Mouse (Mus musculus) Muller cell, postnatal 12 days (primary cell): ENCODE results near the gene Sycn.
"Not testable (repeated sequence)": the region's sequence is repeated elsewhere in the genome, so short reads cannot be mapped to it uniquely, and the experiment has no call there.

ENCODE experiments used
- DNase-seq: peaks from one replicate; pipeline ENCODE4 v3.0.0-alpha.2; 2015; ENCODE audit errors: inconsistent ontology term

Sycn gene

DNA sequence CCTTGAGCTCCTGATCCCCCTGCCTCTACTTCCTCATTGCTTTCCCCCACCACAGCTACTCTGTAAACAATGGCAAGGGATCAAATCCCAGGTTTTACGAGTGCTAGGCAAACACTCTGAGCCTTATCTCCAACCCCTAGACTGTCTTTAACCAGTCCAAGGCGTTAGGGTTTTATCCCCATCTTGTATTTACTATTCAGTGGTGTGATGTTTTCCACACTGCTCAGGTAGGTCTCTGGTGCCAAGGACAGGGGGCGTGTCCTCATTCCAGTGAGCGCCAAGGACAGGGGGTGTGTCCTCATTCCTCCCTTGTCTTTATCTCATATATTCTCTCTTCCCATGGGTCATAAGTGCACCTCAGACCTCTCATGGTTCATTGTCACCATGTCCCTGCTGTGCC is at the start of gene Sycn:
TSS of gene Sycn (plus strand) at position 360 of the 400 bp plus-strand sequence.
- no peak for DNase-seq

DNA sequence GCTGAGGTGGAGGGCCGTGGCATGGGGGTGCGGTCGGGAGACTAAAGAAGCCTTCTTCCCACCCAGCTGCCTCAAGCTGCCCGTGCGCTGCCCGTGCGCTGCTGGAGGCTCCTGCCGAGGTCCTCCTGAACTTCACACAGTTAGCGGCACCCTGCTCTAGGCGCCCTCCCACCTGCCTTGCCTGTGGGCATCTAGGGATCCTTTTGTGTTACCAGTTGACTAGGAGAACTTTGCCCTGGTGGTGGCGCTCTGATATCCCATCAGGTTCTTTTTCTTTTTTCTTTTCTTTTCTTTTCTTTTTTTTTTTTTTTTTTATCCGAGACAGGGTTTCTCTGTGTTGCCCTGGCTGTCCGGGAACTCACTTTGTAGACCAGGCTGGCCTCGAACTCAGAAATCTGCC is 49.8 kb upstream of the Sycn start:
- no peak for DNase-seq

- no peak for DNase-seq
These were observed 48.4 kb upstream of the Sycn start for GRCm38 (mm10) chr7:28492310-28492709.

- DNase-seq, result no peak
These were observed 45.3 kb upstream of the Sycn start for GRCm38 (mm10) chr7:28495426-28495825.

DNA sequence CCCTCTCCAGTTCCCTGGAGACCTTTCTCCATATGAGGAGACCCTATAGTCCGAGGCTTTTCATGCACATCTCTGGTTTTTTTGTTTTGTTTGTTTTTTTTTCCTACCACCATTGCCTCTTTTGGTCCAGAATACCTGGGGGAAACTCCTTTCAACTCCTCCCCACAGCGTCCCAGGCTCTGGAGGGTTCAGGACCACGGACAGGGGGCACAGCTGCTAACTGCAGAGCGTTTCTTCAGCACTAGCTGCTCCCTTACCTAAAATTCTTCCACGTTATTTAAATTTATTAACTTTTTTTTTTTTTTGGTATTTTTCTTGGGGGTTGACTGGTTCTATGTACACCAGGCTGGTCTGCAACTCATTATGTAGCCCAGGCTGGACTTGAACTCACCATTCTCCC is 35.1 kb upstream of the Sycn start:
- peak; percentile 46 for DNase-seq

DNA sequence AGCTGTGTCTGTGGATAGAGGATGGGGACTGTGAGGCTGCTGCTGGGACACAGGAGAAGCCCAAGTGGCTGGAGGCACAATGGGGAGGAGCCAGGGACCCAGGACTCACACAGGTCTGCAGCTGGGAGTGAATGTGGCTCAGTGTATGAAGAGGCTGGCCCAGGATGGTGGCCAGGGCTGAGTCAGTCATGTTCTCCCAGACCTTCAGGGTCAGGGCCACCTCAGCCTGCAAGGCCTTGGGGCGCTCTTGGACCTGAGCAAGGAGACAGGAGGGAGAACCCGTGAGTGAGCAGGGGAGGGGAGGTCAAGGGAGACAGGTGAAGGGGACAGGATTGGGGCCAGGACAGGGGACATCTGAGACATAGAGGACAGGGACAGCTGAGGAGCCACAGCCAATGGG is 31.6 kb upstream of the Sycn start:
- DNase-seq, result not testable (repeated sequence)

GRCm38 (mm10) chr7:28510405-28510974 is 30.2 kb upstream of the Sycn start, which contains the start of gene Ifnl2:
Gene Ifnl2 (minus strand): TSS chr7:28510455.
- not testable (repeated sequence) for DNase-seq

DNA sequence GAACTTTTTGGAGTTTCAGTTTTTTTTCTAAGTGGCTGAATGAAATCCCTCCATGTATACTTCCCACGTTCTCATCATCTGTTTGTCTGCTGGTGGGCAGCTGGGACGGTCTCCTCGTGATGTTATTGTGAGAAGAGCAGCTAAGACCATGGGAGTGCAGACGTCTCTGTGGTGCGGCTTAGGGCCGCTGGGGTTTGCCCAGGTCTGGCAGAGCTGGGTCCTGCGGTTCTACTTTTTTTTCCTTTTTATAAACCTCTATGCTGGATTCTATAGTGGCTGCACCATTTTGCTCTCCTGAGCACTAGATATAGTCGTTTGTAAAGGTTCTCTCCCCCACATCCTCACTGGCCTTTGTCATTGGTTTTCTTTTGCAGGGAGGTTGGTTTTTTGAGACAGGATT is 29.2 kb upstream of the Sycn start:
- DNase-seq, result no peak

DNA sequence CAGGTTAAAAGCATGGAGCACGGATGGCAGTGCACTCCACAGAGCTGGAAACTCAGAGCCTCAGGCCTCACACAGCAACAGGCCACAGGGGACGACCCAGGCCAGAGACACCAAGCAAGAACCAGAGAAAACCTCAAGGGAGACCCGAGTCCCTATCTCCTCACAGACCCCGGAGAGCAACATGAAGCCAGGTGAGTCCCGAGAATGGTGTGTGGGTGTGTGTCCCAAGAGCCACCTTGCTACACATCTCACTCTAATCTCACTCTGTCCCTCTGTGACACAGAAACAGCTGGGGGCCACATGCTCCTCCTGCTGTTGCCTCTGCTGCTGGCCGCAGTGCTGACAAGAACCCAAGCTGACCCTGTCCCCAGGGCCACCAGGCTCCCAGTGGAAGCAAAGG is 18.1 kb upstream of the Sycn start, which contains the start of gene Ifnl3:
TSS of gene Ifnl3 (plus strand) at position 301 of the 400 bp plus-strand sequence.
- not testable (repeated sequence) for DNase-seq

- peak; percentile 77 for DNase-seq
These were observed 12.6 kb upstream of the Sycn start for GRCm38 (mm10) chr7:28527922-28528719.

DNA sequence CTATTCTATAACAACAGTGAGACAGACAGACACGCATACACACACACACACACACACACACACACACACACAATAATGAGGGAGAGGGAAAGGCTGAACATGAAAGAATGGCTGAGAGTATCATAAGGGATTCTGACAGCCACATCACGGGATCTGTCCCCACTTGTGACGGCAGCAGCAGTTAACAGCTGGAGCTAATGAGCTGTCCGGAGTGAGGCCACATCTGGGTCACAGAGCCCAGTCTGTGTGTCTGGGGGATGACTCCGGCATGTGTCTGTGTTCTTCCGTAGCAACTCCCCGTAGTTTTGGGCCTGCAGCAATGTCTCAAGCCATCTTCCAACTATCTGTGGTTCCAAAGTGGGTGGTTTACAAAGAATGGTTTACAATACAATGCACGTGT is 8.7 kb upstream of the Sycn start:
- no peak for DNase-seq

DNA sequence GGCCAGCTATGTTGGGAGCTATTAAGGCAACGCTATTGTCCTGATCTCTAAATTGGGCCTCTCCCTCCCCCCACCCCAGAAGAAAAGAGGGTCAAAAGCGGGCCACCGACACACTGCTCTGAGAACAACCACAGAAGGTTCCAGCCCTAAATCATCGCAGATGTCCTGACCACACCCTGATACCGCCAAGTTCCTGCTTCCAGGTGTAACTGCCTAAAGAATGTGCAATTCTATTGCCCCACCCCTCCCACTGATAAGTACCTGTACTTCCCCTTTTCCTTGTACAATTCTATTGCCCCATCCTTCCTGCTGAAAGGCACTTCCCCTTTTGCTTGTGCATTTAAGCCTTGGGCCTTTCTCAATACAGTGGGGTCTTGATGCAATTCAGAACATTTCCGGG is 1.8 kb upstream of the Sycn start:
- not testable (repeated sequence) for DNase-seq

DNA sequence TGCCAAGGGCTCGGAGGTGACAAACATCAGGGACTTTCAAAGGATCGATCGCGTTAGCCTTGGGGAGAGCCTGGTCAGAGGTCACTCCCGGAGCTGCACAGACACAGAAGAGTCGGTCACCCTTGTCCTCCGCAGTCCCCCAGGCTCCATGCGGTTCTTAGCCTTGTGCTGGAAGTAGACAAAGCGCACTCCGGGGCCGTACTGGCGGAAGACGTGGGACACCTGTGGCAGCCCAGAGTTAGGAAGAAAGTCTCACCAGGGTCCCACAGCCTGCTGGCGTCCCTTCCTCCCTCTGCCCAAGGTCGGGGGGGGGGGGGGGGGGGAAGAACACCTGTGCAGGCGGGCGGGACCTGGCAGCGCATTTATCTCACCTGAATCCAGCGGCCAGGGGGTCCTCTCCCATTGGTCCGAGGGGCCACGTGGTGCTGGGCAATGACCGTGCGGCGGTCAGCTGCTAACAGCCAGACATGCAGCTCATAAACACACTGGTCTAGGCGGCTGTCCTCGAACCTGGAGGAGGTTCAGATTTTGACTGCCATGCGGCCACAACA is 3.4 kb downstream of the Sycn start:
- no peak for DNase-seq

- DNase-seq, result no peak
These were observed 4.6 kb downstream of the Sycn start for GRCm38 (mm10) chr7:28545048-28545890.

GRCm38 (mm10) chr7:28545891-28546210 is 5.2 kb downstream of the Sycn start:
- no peak for DNase-seq

DNA sequence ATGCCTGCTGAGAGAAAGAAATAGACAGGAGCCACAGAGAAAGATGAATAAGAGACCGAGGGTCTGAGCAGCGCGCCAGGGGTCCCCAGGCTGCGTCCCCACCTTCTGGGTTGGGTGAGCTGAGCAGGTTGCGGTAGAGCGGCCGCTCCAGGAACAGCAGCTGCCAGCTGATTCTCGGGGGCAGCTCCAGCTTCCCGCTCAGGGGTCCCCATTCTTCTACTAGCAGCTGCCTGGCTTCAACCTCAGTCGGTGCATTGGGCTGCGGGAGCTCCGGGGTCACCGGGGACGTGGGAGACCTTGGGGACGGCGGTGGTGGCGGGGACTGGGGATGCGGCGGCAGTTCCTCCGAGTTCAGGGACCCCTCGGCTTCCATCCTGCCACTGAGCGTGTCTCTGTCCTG is 6.0 kb downstream of the Sycn start:
- DNase-seq, result no peak

- no peak for DNase-seq
These were observed 6.5 kb downstream of the Sycn start, which contains the start of gene Nccrp1 for GRCm38 (mm10) chr7:28547154-28547553. Gene Nccrp1 (minus strand): TSS chr7:28547254.

DNA sequence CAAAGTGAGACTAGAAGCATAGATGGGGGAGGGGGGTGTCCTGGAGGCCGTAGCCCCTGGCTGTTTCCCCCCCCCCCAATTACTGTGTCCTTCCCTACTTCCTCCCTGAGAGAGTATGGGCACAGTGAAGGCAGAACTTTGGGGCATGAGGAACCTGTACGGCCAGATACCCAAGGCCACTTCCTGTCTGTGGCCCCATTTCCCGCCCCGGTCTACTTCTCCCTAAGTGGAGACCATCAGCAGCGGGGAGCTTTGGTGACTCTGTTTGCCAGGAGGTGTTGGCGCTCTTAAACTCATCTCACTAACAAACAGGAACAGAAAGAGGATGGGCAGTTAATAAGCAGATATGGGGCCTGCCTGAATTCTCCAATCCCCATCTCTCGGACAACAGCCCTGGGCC is 6.9 kb downstream of the Sycn start:
- no peak for DNase-seq

DNA sequence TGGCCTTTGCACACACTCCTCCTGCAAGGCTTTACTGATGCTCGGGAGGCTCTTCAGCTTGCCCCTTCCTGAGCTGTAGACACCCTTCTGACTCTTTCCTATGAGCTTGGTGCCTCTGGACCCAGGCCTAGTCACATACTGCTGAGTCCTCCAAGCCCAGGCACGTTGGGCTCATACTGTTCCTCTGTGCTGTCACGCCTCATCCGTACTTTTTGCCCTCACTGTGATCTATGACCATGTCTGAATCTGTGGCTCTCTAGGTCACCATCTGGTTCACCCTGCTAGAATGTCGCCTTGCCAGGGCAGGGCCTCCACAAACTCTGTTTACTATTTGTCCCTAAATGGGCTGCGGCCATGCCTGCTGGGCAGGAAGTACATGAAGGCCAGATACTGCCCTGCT is 12.4 kb downstream of the Sycn start:
- no peak for DNase-seq

- DNase-seq, result no peak
These were observed 15.4 kb downstream of the Sycn start for GRCm38 (mm10) chr7:28555939-28556535.

GRCm38 (mm10) chr7:28557069-28557468 is 16.4 kb downstream of the Sycn start:
- no peak for DNase-seq

DNA sequence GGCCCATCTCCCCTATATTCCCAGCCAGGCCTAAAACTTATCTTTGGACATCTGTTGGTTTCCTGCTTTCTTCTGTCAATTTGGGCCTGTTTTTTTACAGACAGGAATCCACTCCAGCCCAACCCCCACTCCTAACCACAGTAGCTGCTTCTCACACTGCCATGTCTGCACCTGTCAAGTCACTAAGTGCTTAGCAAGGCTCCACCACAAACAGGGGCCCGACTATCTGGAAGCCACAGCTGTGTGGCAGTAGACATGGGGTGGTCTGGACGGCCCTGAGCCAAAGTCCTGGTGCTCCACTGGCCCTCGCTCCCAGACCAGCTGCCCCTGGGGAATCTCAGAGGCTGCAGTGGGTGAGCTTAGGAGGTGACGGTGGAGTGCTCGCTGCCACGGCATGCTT is 17.0 kb downstream of the Sycn start:
- no peak for DNase-seq
